Mouse (Mus musculus): ENCODE measurements at regions not wholly inside any gene's neighbourhood (a gene's known extent, or its start where the extent isn't known, plus 50 kb on each side); places are given as distances from the start of the nearest gene placed in this dataset.

DNA sequence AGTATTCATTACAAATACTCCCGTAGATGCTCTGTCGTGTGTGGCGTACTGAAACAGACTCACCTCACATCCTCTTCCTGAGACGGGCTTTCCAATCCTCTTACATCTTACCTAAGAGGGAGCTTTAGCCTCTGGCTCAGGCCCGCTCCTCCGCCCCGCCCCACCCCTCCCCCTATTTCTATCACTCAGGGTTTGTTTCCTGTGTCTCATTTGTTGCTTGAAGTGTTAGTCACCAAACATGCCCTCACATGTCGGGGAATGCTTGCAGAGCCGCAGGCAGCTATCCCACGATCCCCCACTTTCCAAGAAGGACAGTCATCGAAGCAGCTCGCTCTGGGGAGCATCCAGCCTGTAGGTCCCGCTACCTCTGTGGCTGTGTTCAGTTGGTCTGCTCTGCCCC, 101.6 kb upstream of the Mrps10 start:
- no peak for TF ChIP-seq CTCF (IDR thresholded peaks at IDR 0.05; ENCODE audit: control insufficient read depth, insufficient read depth, insufficient replicate concordance, low read depth, low read length)
- TF ChIP-seq POLR2A (IDR thresholded peaks at IDR 0.05; ENCODE audit: control insufficient read depth, low read depth, low read length) = no peak

Measured in testis, adult 2 months (tissue).